Mouse (Mus musculus): ENCODE results near the gene Gmppb. TPM values are rescaled to one million over a fixed set of nuclear protein-coding genes. Genes with fewer than 3 reads are reported as not detected.
A peak's percentile ranks its signal among the peaks of the same experiment; 100 is the strongest.

Gmppb gene
- polyA plus RNA-seq, 1 experiment from 2014 or later = 19.2 TPM

GRCm38 (mm10) chr9:108048566-108048955, 481 bp upstream of the Gmppb start:
- 1% methylated on average over 19 of the region's 19 CpGs for WGBS
- DNase-seq (ENCODE audit: low spot score, missing footprints) (peak; percentile 91), ATAC-seq (ENCODE audit: low FRiP score) (no peak; the same call in 1 of the 2 replicates)
- Histone ChIP-seq H3K4me3 (ENCODE audit: low read depth, low read length) (peak overlapping the region; percentile 76), H3K4me1 (ENCODE audit: control insufficient read depth, insufficient read depth, low read length) (peaks cover 17% of the 10 kb centered on the region), H3K4me2 (peak overlapping the region; percentile 87), H3K9me3 (ENCODE audit: control insufficient read depth, low read length) (no peaks in the 10 kb centered on the region), H3K27me3 (ENCODE audit: control insufficient read depth, insufficient read depth, low read length) (no peaks in the 10 kb centered on the region), H3K9ac (ENCODE audit: low read length) (peak overlapping the region; percentile 58), H3K36me3 (ENCODE audit: control insufficient read depth, insufficient read depth, low read length) (peaks cover 14% of the 10 kb centered on the region), H3K27ac (ENCODE audit: low read depth, low read length) (peak overlapping the region; percentile 48; the same call in 1 of the 2 replicates)

- Histone ChIP-seq H3K27ac (ENCODE audit: low read depth, low read length) (0 out of 2 replicates have a peak overlapping the region, but pooled peaks have one; percentile 14), H3K4me3 (ENCODE audit: low read depth, low read length) (peak overlapping the region; percentile 76), H3K9ac (ENCODE audit: low read length) (peak overlapping the region; percentile 75), H3K27me3 (ENCODE audit: control insufficient read depth, insufficient read depth, low read length) (no peaks in the 10 kb centered on the region), H3K9me3 (ENCODE audit: control insufficient read depth, low read length) (no peaks in the 10 kb centered on the region), H3K4me1 (ENCODE audit: control insufficient read depth, insufficient read depth, low read length) (peaks cover 17% of the 10 kb centered on the region), H3K36me3 (ENCODE audit: control insufficient read depth, insufficient read depth, low read length) (peaks cover 16% of the 10 kb centered on the region), H3K4me2 (peak overlapping the region; percentile 87)
- 42% methylated on average over 15 of the region's 15 CpGs for WGBS
- no peak for DNase-seq (ENCODE audit: low spot score, missing footprints)
- ATAC-seq (ENCODE audit: low FRiP score) = no peak
Measured at GRCm38 (mm10) chr9:108049561-108050251, 664 bp downstream of the Gmppb start.

- no peak overlapping the region for H3K4me3 ChIP-seq (ENCODE audit: low read depth, low read length)
- ATAC-seq (ENCODE audit: low FRiP score) (no peak), DNase-seq (ENCODE audit: low spot score, missing footprints) (no peak)
- no peak overlapping the region for H3K27ac ChIP-seq (ENCODE audit: low read depth, low read length)
- 92% methylated on average over 15 of the region's 15 CpGs for WGBS
- H3K4me2 ChIP-seq = no peak overlapping the region
- H3K27me3 ChIP-seq (ENCODE audit: control insufficient read depth, insufficient read depth, low read length) = no peaks in the 10 kb centered on the region
- peaks cover 17% of the 10 kb centered on the region for H3K4me1 ChIP-seq (ENCODE audit: control insufficient read depth, insufficient read depth, low read length)
- peaks cover 8% of the 10 kb centered on the region; the same call in 1 of the 2 replicates for H3K36me3 ChIP-seq (ENCODE audit: control insufficient read depth, insufficient read depth, low read length)
- no peaks in the 10 kb centered on the region for H3K9me3 ChIP-seq (ENCODE audit: control insufficient read depth, low read length)
- H3K9ac ChIP-seq (ENCODE audit: low read length) = no peak overlapping the region
Measured at GRCm38 (mm10) chr9:108051184-108051930, 2.3 kb downstream of the Gmppb start.

- WGBS = 83% methylated on average over 4 of the region's 4 CpGs
- Histone ChIP-seq H3K9me3 (ENCODE audit: control insufficient read depth, low read length) (no peaks in the 10 kb centered on the region), H3K4me3 (ENCODE audit: low read depth, low read length) (no peak overlapping the region), H3K9ac (ENCODE audit: low read length) (no peak overlapping the region), H3K27ac (ENCODE audit: low read depth, low read length) (no peak overlapping the region), H3K27me3 (ENCODE audit: control insufficient read depth, insufficient read depth, low read length) (no peaks in the 10 kb centered on the region), H3K4me1 (ENCODE audit: control insufficient read depth, insufficient read depth, low read length) (peaks cover 17% of the 10 kb centered on the region), H3K36me3 (ENCODE audit: control insufficient read depth, insufficient read depth, low read length) (peaks cover 8% of the 10 kb centered on the region; the same call in 1 of the 2 replicates), H3K4me2 (no peak overlapping the region)
- ATAC-seq (ENCODE audit: low FRiP score) (no peak), DNase-seq (ENCODE audit: low spot score, missing footprints) (no peak)
Measured at GRCm38 (mm10) chr9:108051931-108052220, 2.8 kb downstream of the Gmppb start.

GRCm38 (mm10) chr9:108052411-108052810, 3.4 kb downstream of the Gmppb start:
- Histone ChIP-seq H3K36me3 (ENCODE audit: control insufficient read depth, insufficient read depth, low read length) (peaks cover 8% of the 10 kb centered on the region; the same call in 1 of the 2 replicates), H3K4me1 (ENCODE audit: control insufficient read depth, insufficient read depth, low read length) (peaks cover 17% of the 10 kb centered on the region)
- WGBS = 70% methylated on average over 7 of the region's 7 CpGs

GRCm38 (mm10) chr9:108052885-108053664, 4.0 kb downstream of the Gmppb start, which contains the start of gene Amigo3:
Amigo3 (plus strand) TSS chr9:108053159.
- Histone ChIP-seq H3K27ac (ENCODE audit: low read depth, low read length) (no peak within 1 kb of the TSS), H3K9ac (ENCODE audit: low read length) (no peak within 1 kb of the TSS), H3K4me3 (ENCODE audit: low read depth, low read length) (no peak within 1 kb of the TSS), H3K27me3 (ENCODE audit: control insufficient read depth, insufficient read depth, low read length) (no peaks in the 10 kb centered on the region), H3K36me3 (ENCODE audit: control insufficient read depth, insufficient read depth, low read length) (peaks cover 8% of the 10 kb centered on the region; the same call in 1 of the 2 replicates), H3K4me1 (ENCODE audit: control insufficient read depth, insufficient read depth, low read length) (peaks cover 14% of the 10 kb centered on the region), H3K9me3 (ENCODE audit: control insufficient read depth, low read length) (no peaks in the 10 kb centered on the region), H3K4me2 (peak within 1 kb of the TSS; percentile 34; the same call in 1 of the 2 replicates)
- ATAC-seq (ENCODE audit: low FRiP score) (peak; percentile 33; the same call in 1 of the 2 replicates), DNase-seq (ENCODE audit: low spot score, missing footprints) (peak; percentile 99)
- WGBS = 56% methylated on average over 20 of the region's 20 CpGs

More at GRCm38 (mm10) chr9:108052411-108052810, 3.4 kb downstream of the Gmppb start:
- no peaks in the 10 kb centered on the region for H3K27me3 ChIP-seq (ENCODE audit: control insufficient read depth, insufficient read depth, low read length)
- no peak overlapping the region for H3K4me2 ChIP-seq
- H3K9me3 ChIP-seq (ENCODE audit: control insufficient read depth, low read length) = no peaks in the 10 kb centered on the region
- no peak overlapping the region for H3K4me3 ChIP-seq (ENCODE audit: low read depth, low read length)
- ATAC-seq (ENCODE audit: low FRiP score) (no peak), DNase-seq (ENCODE audit: low spot score, missing footprints) (no peak)
- no peak overlapping the region for H3K27ac ChIP-seq (ENCODE audit: low read depth, low read length)
- no peak overlapping the region for H3K9ac ChIP-seq (ENCODE audit: low read length)

- WGBS = 94% methylated on average over 15 of the region's 15 CpGs
- Histone ChIP-seq H3K4me1 (ENCODE audit: control insufficient read depth, insufficient read depth, low read length) (peaks cover 9% of the 10 kb centered on the region), H3K27me3 (ENCODE audit: control insufficient read depth, insufficient read depth, low read length) (no peaks in the 10 kb centered on the region), H3K9ac (ENCODE audit: low read length) (no peak overlapping the region), H3K27ac (ENCODE audit: low read depth, low read length) (no peak overlapping the region), H3K4me2 (no peak overlapping the region), H3K36me3 (ENCODE audit: control insufficient read depth, insufficient read depth, low read length) (peaks cover 8% of the 10 kb centered on the region; the same call in 1 of the 2 replicates), H3K4me3 (ENCODE audit: low read depth, low read length) (no peak overlapping the region), H3K9me3 (ENCODE audit: control insufficient read depth, low read length) (no peaks in the 10 kb centered on the region)
- ATAC-seq (ENCODE audit: low FRiP score) (no peak), DNase-seq (ENCODE audit: low spot score, missing footprints) (no peak)
Measured at GRCm38 (mm10) chr9:108053665-108054225, 4.7 kb downstream of the Gmppb start.

GRCm38 (mm10) chr9:108054331-108055040, 5.4 kb downstream of the Gmppb start:
- Histone ChIP-seq H3K9ac (ENCODE audit: low read length) (no peak overlapping the region), H3K27ac (ENCODE audit: low read depth, low read length) (no peak overlapping the region), H3K9me3 (ENCODE audit: control insufficient read depth, low read length) (no peaks in the 10 kb centered on the region), H3K4me3 (ENCODE audit: low read depth, low read length) (no peak overlapping the region), H3K4me1 (ENCODE audit: control insufficient read depth, insufficient read depth, low read length) (peaks cover 8% of the 10 kb centered on the region), H3K27me3 (ENCODE audit: control insufficient read depth, insufficient read depth, low read length) (no peaks in the 10 kb centered on the region), H3K4me2 (no peak overlapping the region), H3K36me3 (ENCODE audit: control insufficient read depth, insufficient read depth, low read length) (peaks cover 12% of the 10 kb centered on the region; the same call in 1 of the 2 replicates)
- ATAC-seq (ENCODE audit: low FRiP score) (no peak), DNase-seq (ENCODE audit: low spot score, missing footprints) (peak; percentile 77)
- WGBS = 92% methylated on average over 22 of the region's 22 CpGs
